8 mouse cellular contexts compared by ENCODE assay signal in the genomic region with DNA sequence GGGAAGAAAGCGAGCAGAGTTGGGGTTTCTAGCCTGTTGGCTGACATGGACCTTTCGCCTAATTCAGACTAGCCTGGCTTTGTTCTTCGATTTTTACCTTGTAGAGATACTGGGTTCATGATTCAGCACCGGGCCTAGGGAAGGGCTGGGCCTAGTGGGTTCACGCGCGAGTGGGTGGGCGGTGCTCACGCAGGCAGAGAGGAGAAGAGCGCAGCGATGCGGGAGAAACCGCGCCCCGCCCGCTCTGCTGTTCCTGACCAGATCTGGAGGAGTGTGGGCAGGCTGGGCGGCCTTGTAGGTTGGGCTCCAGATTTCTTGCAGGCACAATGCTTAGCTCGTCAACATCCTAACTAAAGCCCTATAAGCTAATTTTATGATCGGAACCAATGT. TPM values are rescaled to one million over a fixed set of nuclear protein-coding genes. Genes with fewer than 3 reads are reported as not detected.
A peak's percentile ranks its signal among the peaks of the same experiment; 100 is the strongest.
DNase-seq lines count a peak whose midpoint lies in the region; ATAC-seq lines count a peak whose summit lies in the region.

No protein-coding gene starts in this region.

- ATAC-seq in heart, embryonic 11.5 days (replicated peaks; ENCODE audit: insufficient number of reproducible peaks, low FRiP score, low TSS enrichment) = no peak
- peak; percentile 79 for ATAC-seq in hindbrain, embryonic 12.5 days (ENCODE audit: low FRiP score)

- peaks cover 8% of the 10 kb centered on the region for H3K4me1 ChIP-seq in heart, embryonic 11.5 days (ENCODE audit: control insufficient read depth, insufficient read depth, low read length)
- H3K4me1 ChIP-seq in hindbrain, embryonic 12.5 days = no peaks in the 10 kb centered on the region; the same call in none of the 2 replicates
- peaks cover 14% of the 10 kb centered on the region for H3K4me1 ChIP-seq in limb, embryonic 10.5 days

- H3K27me3 ChIP-seq in heart, embryonic 11.5 days (ENCODE audit: control insufficient read depth, insufficient read depth, low read length) = 0 out of 2 replicates have a peak, but pooled peaks cover 3% of the 10 kb centered on the region
- no peaks in the 10 kb centered on the region for H3K27me3 ChIP-seq in hindbrain, embryonic 12.5 days
- H3K27me3 ChIP-seq in limb, embryonic 10.5 days (ENCODE audit: low read depth, poor library complexity, severe bottlenecking) = peaks cover 21% of the 10 kb centered on the region

- no peaks in the 10 kb centered on the region for H3K36me3 ChIP-seq in heart, embryonic 11.5 days (ENCODE audit: control insufficient read depth, insufficient read depth, low read length)
- no peaks in the 10 kb centered on the region for H3K36me3 ChIP-seq in hindbrain, embryonic 12.5 days
- no peaks in the 10 kb centered on the region for H3K36me3 ChIP-seq in limb, embryonic 10.5 days

- peak overlapping the region; percentile 43; the same call in 1 of the 2 replicates for H3K4me3 ChIP-seq in heart, embryonic 11.5 days (ENCODE audit: low read depth, low read length)
- H3K4me3 ChIP-seq in hindbrain, embryonic 12.5 days = peak overlapping the region; percentile 60
- H3K4me3 ChIP-seq in limb, embryonic 10.5 days = peak overlapping the region; percentile 52

- H3K9ac ChIP-seq in heart, embryonic 11.5 days (ENCODE audit: low read depth, low read length) = no peak overlapping the region
- peak overlapping the region; percentile 83 for H3K9ac ChIP-seq in hindbrain, embryonic 12.5 days

- H3K4me2 ChIP-seq in heart, embryonic 11.5 days = peak overlapping the region; percentile 80
- H3K4me2 ChIP-seq in hindbrain, embryonic 12.5 days (replicated peaks) = peak overlapping the region; percentile 58

- no peak for DNase-seq in heart, postnatal 36 days
- DNase-seq in cerebellum, postnatal 4 days (ENCODE audit: low spot score in 2 of 2) = peak; percentile 34 to 64
- DNase-seq in limb, embryonic 10.5 days (ENCODE audit: low spot score) = no peak
- peak; percentile 67 for DNase-seq in retina, postnatal 1 day
- DNase-seq in adrenal gland, postnatal 36 days = no peak
- DNase-seq in ovary, postnatal 14 days (ENCODE audit: low spot score) = no peak

- H3K27ac ChIP-seq in heart, embryonic 11.5 days (ENCODE audit: low read depth, low read length) = no peak overlapping the region
- peak overlapping the region; percentile 97 for H3K27ac ChIP-seq in hindbrain, embryonic 12.5 days
- no peak overlapping the region for H3K27ac ChIP-seq in limb, embryonic 10.5 days

- intact Hi-C loops in heart, postnatal 36 days (cut with DNase I) = no loop called here

- WGBS in heart, embryonic 11.5 days (ENCODE audit: insufficient replicate concordance) = 26% methylated on average over 19 of the region's 19 CpGs
- WGBS in hindbrain, embryonic 12.5 days = 25% methylated on average over 19 of the region's 19 CpGs
- 29% methylated on average over 19 of the region's 19 CpGs for WGBS in limb, embryonic 10.5 days

- no peaks in the 10 kb centered on the region for H3K9me3 ChIP-seq in heart, embryonic 11.5 days (replicated peaks; ENCODE audit: control insufficient read depth, low read length)
- H3K9me3 ChIP-seq in hindbrain, embryonic 12.5 days (replicated peaks) = no peaks in the 10 kb centered on the region
- H3K9me3 ChIP-seq in limb, embryonic 10.5 days (replicated peaks) = no peaks in the 10 kb centered on the region

RNA-seq across cellular contexts. Expression of a gene that starts 15.5 kb away (rescaled TPM):
- polyA plus RNA-seq in heart, embryonic 11.5 days (2014; fragmentation: Nextera tagmentation; extraction: Ambion mirVana) = 32.6 and 35.8 TPM in 2 replicates
- 10 to 100 TPM; 22.4 to 24.3 TPM for total RNA-seq in heart, postnatal 36 days (2021)
- polyA plus RNA-seq in hindbrain, embryonic 12.5 days (2016; fragmentation: Nextera tagmentation; extraction: Ambion mirVana) = 42.9 and 44.7 TPM in 2 replicates
- polyA plus RNA-seq in limb, embryonic 10.5 days (2016; fragmentation: Nextera tagmentation; extraction: Ambion mirVana) = 28.1 and 33.9 TPM in 2 replicates
- 10 to 100 TPM; 31.4 to 34.5 TPM for total RNA-seq in adrenal gland, postnatal 36 days (2021)

RNA-seq across cellular contexts. Expression of a gene that starts 16.1 kb away (rescaled TPM):
- 6.2 and 8.6 TPM in 2 replicates for polyA plus RNA-seq in heart, embryonic 11.5 days (2014; fragmentation: Nextera tagmentation; extraction: Ambion mirVana)
- 1 to 10 TPM; 4.3 to 4.7 TPM for total RNA-seq in heart, postnatal 36 days (2021)
- polyA plus RNA-seq in hindbrain, embryonic 12.5 days (2016; fragmentation: Nextera tagmentation; extraction: Ambion mirVana) = 71.5 and 77.7 TPM in 2 replicates
- polyA plus RNA-seq in limb, embryonic 10.5 days (2016; fragmentation: Nextera tagmentation; extraction: Ambion mirVana) = 1.8 and 4.7 TPM in 2 replicates
- total RNA-seq in adrenal gland, postnatal 36 days (2021) = 1 to 10 TPM; 4.1 to 5.1 TPM

Comparison
In these comparisons a context has a peak if more than half of its experiments do, and no peak if none do; other contexts are left out.
1. DNase-seq: peak in cerebellum, postnatal 4 days (2 of 2) and retina, postnatal 1 day (single experiment); none in heart, postnatal 36 days (0 of 2), limb, embryonic 10.5 days (single experiment), adrenal gland, postnatal 36 days (0 of 2) and ovary, postnatal 14 days (single experiment).
2. Peak in every context shown above with its lines, with median percentiles within 50 percentile points of each other: H3K4me3 ChIP-seq.